Mouse (Mus musculus): ENCODE results near the gene Dusp10. TPM values are rescaled to one million over a fixed set of nuclear protein-coding genes. Genes with fewer than 3 reads are reported as not detected.

Gene Dusp10
- polyA plus RNA-seq (2015; fragmentation: Nextera tagmentation; extraction: Ambion mirVana): 4.9 and 5.2 TPM in 2 replicates

DNA sequence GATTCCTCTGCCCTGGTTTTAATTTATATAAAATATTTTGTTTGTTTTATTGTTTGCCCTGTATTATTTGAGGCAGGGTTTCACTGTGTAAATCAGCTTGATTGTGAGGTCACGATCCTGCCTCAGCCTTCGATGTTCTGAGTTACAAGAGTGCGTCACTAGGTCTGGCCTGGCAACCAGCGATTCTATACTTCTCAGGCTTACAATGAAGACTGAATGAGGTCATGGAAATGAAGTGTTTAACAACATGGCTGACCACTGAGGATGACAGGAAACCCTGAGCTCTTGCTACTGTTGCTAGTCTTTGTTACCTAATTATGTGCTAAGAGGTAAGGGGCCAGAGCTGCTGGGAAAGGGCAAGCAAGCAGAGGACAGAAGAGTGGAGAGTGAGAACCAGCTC is at the start of gene Dusp10:
TSS of gene Dusp10 (plus strand) at position 197 of the 400 bp plus-strand sequence.
- WGBS: 85% methylated on average over 4 of the region's 4 CpGs
- no peaks in the 10 kb centered on the region for H3K27me3 ChIP-seq (replicated peaks)
- H3K9ac ChIP-seq: no peak within 1 kb of the TSS
- no peak within 1 kb of the TSS for H3K4me3 ChIP-seq
- H3K36me3 ChIP-seq (replicated peaks): no peaks in the 10 kb centered on the region
- H3K9me3 ChIP-seq: no peaks in the 10 kb centered on the region
- no peak within 1 kb of the TSS for H3K4me2 ChIP-seq
- no peaks in the 10 kb centered on the region for H3K4me1 ChIP-seq
- H3K27ac ChIP-seq: no peak within 1 kb of the TSS
- ATAC-seq (replicated peaks): no peak

GRCm38 (mm10) chr1:183965341-183965740 is 47.8 kb upstream of the Dusp10 start:
- H3K36me3 ChIP-seq (replicated peaks): no peaks in the 10 kb centered on the region
- no peak overlapping the region for H3K4me3 ChIP-seq
- no peak for ATAC-seq (replicated peaks)
- H3K9ac ChIP-seq: no peak overlapping the region
- no peaks in the 10 kb centered on the region for H3K9me3 ChIP-seq
- no peak overlapping the region for H3K27ac ChIP-seq
- H3K4me1 ChIP-seq: 0 out of 2 replicates have a peak, but pooled peaks cover 4% of the 10 kb centered on the region
- H3K27me3 ChIP-seq (replicated peaks): no peaks in the 10 kb centered on the region
- WGBS: 78% methylated on average over 4 of the region's 4 CpGs
- no peak overlapping the region for H3K4me2 ChIP-seq

- Histone ChIP-seq H3K4me3 (no peak overlapping the region), H3K9ac (no peak overlapping the region), H3K27ac (no peak overlapping the region), H3K27me3 (replicated peaks) (no peaks in the 10 kb centered on the region), H3K4me1 (0 out of 2 replicates have a peak, but pooled peaks cover 4% of the 10 kb centered on the region), H3K36me3 (replicated peaks) (no peaks in the 10 kb centered on the region), H3K4me2 (no peak overlapping the region), H3K9me3 (no peaks in the 10 kb centered on the region)
- 67% methylated on average over 1 of the region's 1 CpGs for WGBS
- ATAC-seq (replicated peaks): peak; percentile 82
Measured at GRCm38 (mm10) chr1:183969265-183969664, 43.8 kb upstream of the Dusp10 start.

- Histone ChIP-seq H3K9ac (no peak overlapping the region), H3K27ac (no peak overlapping the region), H3K36me3 (replicated peaks) (no peaks in the 10 kb centered on the region), H3K27me3 (replicated peaks) (no peaks in the 10 kb centered on the region), H3K4me2 (no peak overlapping the region), H3K4me3 (no peak overlapping the region), H3K9me3 (no peaks in the 10 kb centered on the region), H3K4me1 (no peaks in the 10 kb centered on the region)
- ATAC-seq (replicated peaks): no peak
- 93% methylated on average over 9 of the region's 9 CpGs for WGBS
Measured at GRCm38 (mm10) chr1:183979814-183980243, 33.3 kb upstream of the Dusp10 start.

GRCm38 (mm10) chr1:183982108-183982507 is 31.0 kb upstream of the Dusp10 start:
- Histone ChIP-seq H3K36me3 (replicated peaks) (no peaks in the 10 kb centered on the region), H3K9me3 (no peaks in the 10 kb centered on the region), H3K4me1 (no peaks in the 10 kb centered on the region), H3K27ac (no peak overlapping the region), H3K9ac (no peak overlapping the region), H3K4me2 (0 out of 2 replicates have a peak overlapping the region, but pooled peaks have one; percentile 16), H3K4me3 (no peak overlapping the region), H3K27me3 (replicated peaks) (no peaks in the 10 kb centered on the region)
- WGBS: 66% methylated on average over 13 of the region's 13 CpGs
- ATAC-seq (replicated peaks): no peak

DNA sequence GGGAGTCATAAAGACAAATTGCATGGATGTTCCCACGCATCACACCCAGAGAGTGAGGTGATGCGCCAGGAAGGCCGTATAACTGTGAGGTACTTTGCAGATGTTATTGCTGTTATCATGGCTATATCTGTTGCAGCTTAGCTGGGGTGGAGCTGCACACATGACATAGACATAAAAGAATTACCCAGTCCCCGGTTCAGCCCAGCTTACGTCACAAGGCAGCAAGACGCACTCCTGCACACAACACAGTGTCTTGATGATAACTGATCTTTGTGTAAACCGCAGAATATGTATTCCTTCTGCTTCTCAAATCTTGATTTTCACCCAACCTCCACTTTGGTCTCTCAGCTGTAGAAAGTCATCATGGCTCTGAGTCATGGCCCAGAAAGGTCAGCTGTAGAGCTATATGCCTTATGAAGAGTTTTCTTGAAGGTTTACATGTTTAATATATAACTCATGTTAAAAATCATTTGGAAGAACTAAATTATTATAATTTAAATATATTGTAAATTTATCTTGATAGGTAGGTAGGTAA is 25.3 kb upstream of the Dusp10 start:
- Histone ChIP-seq H3K27me3 (replicated peaks) (no peaks in the 10 kb centered on the region), H3K9ac (no peak overlapping the region), H3K4me2 (no peak overlapping the region), H3K27ac (no peak overlapping the region), H3K9me3 (no peaks in the 10 kb centered on the region), H3K4me1 (no peaks in the 10 kb centered on the region), H3K36me3 (replicated peaks) (no peaks in the 10 kb centered on the region), H3K4me3 (no peak overlapping the region)
- WGBS: 93% methylated on average over 7 of the region's 7 CpGs
- no peak for ATAC-seq (replicated peaks)

DNA sequence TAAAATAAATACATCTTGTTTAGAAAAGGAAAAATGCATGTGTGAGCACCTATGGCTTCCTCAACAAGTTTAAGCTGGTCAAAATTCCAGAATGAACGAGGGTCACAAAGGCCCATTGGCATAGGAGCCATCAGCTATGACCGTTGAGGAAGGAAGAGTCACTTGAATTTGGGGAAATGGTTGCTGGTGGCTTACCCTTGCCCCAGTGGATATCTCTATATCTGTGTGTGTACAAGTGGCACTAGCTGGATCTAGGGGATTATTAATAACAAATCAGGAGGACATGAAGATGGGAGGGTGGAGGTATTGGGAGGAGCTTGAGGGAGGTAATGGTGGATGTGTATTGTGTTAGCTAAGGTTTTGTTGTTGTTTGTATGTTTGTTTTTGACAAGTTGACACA is 21.2 kb upstream of the Dusp10 start:
- no peak overlapping the region for H3K27ac ChIP-seq
- ATAC-seq (replicated peaks): no peak
- H3K4me1 ChIP-seq: no peaks in the 10 kb centered on the region
- WGBS: 79% methylated on average over 2 of the region's 2 CpGs
- H3K9me3 ChIP-seq: no peaks in the 10 kb centered on the region
- no peaks in the 10 kb centered on the region for H3K36me3 ChIP-seq (replicated peaks)
- no peak overlapping the region for H3K4me2 ChIP-seq
- H3K4me3 ChIP-seq: no peak overlapping the region
- H3K9ac ChIP-seq: no peak overlapping the region
- no peaks in the 10 kb centered on the region for H3K27me3 ChIP-seq (replicated peaks)

- H3K4me2 ChIP-seq: no peak overlapping the region
- H3K36me3 ChIP-seq (replicated peaks): no peaks in the 10 kb centered on the region
- no peak overlapping the region for H3K27ac ChIP-seq
- H3K4me3 ChIP-seq: no peak overlapping the region
- H3K27me3 ChIP-seq (replicated peaks): no peaks in the 10 kb centered on the region
- WGBS: 78% methylated on average over 2 of the region's 2 CpGs
- ATAC-seq (replicated peaks): no peak
- H3K9me3 ChIP-seq: no peaks in the 10 kb centered on the region
- H3K4me1 ChIP-seq: no peaks in the 10 kb centered on the region
- H3K9ac ChIP-seq: no peak overlapping the region
Measured at GRCm38 (mm10) chr1:183997207-183997606, 15.9 kb upstream of the Dusp10 start.

- Histone ChIP-seq H3K4me3 (no peak overlapping the region), H3K27ac (no peak overlapping the region), H3K27me3 (replicated peaks) (no peaks in the 10 kb centered on the region), H3K9me3 (no peaks in the 10 kb centered on the region), H3K36me3 (replicated peaks) (no peaks in the 10 kb centered on the region), H3K4me2 (no peak overlapping the region), H3K4me1 (no peaks in the 10 kb centered on the region), H3K9ac (no peak overlapping the region)
- WGBS: 68% methylated on average over 2 of the region's 2 CpGs
- no peak for ATAC-seq (replicated peaks)
Measured at GRCm38 (mm10) chr1:184002470-184002869, 10.6 kb upstream of the Dusp10 start.

DNA sequence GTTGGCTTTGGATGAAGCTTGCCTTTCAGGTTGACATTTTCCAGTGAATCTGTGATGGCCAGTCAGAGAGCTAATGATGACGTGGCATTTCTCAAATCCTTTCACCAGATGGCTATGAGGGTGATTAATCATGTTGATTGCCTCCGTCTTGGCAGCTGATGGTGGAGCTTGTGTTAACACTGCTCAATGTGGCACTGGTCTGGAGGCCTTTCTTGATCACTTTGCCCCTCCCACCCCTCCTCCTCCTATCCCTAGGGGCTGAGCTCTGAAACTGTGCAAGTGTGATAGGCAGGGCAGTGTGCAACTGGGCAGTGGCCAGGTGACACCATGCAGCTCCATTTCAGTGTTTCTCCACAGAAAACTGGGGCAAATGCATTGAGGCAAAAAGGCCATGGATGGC is 8.8 kb upstream of the Dusp10 start:
- H3K9ac ChIP-seq: no peak overlapping the region
- no peaks in the 10 kb centered on the region for H3K9me3 ChIP-seq
- ATAC-seq (replicated peaks): no peak
- H3K36me3 ChIP-seq (replicated peaks): no peaks in the 10 kb centered on the region
- 62% methylated on average over 2 of the region's 2 CpGs for WGBS
- no peak overlapping the region for H3K4me3 ChIP-seq
- no peak overlapping the region for H3K4me2 ChIP-seq
- H3K4me1 ChIP-seq: no peaks in the 10 kb centered on the region
- H3K27me3 ChIP-seq (replicated peaks): no peaks in the 10 kb centered on the region
- no peak overlapping the region for H3K27ac ChIP-seq

DNA sequence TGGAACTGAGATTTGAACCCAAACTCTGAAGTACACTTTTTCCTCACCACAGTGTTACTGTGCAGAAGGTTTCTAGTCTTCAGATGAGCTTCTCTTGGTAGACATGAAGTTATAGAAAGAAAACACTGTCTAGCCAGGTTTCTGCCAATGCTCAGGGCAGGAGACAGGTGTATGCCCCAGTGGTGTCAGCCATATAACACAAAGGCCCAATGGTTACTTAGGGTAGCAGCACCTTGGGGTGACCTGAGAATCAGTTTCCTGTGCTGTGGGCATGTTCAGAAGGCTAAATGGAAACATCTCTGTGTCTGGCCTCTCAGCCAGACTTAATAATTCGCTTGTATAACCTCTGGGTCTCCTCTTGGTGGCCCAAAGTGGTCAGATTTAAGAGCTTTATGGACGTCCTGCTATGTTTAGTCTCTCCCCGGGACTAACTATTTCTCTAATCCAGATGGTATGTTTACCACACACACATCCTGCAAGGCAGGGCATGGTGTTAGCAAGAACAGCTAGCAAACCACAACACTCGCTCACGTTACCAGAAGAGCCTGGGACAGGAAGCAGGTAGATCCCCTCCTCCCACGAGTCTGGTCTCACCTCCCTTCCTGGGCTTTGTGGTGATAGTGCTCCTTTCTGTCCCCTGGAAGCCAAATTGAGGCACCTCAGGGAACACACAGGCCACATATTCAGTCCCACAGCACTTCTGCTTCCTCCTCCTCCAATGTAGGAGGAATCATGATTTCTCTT is 7.6 kb upstream of the Dusp10 start:
- WGBS: 80% methylated on average over 6 of the region's 6 CpGs
- no peaks in the 10 kb centered on the region for H3K4me1 ChIP-seq
- ATAC-seq (replicated peaks): no peak

DNA sequence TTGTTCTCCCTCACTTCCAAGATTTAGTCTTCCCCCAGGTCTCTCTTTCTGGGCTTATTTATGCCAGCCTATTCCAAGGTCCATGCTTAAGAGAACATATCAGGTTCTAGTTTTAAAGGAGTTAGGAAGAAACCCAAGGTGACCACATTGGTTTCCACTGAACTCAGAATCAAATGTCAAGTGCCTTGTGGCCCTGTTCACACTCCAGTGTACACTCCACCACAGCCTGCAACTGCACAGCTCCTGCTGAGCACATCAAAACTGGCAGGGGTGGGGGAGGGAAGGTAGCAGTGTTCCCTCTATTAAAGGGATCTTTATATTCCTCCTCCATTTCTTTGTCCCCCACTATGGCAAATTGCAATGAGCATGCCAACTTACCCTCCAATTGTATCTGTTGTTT is 7.0 kb upstream of the Dusp10 start:
- no peak overlapping the region for H3K27ac ChIP-seq

More for the DNA sequence above, 7.6 kb upstream of the Dusp10 start:
- H3K4me2 ChIP-seq: no peak overlapping the region
- H3K27me3 ChIP-seq (replicated peaks): no peaks in the 10 kb centered on the region
- H3K27ac ChIP-seq: no peak overlapping the region
- H3K36me3 ChIP-seq (replicated peaks): no peaks in the 10 kb centered on the region
- no peak overlapping the region for H3K4me3 ChIP-seq
- no peaks in the 10 kb centered on the region for H3K9me3 ChIP-seq
- no peak overlapping the region for H3K9ac ChIP-seq

GRCm38 (mm10) chr1:184011311-184011710 is 1.8 kb upstream of the Dusp10 start:
- Histone ChIP-seq H3K4me3 (no peak overlapping the region), H3K27me3 (replicated peaks) (no peaks in the 10 kb centered on the region), H3K4me2 (no peak overlapping the region), H3K27ac (no peak overlapping the region), H3K9me3 (no peaks in the 10 kb centered on the region), H3K4me1 (no peaks in the 10 kb centered on the region), H3K9ac (no peak overlapping the region), H3K36me3 (replicated peaks) (no peaks in the 10 kb centered on the region)
- no peak for ATAC-seq (replicated peaks)
- 95% methylated on average over 6 of the region's 6 CpGs for WGBS

More for the DNA sequence above, 7.0 kb upstream of the Dusp10 start:
- Histone ChIP-seq H3K4me3 (no peak overlapping the region), H3K36me3 (replicated peaks) (no peaks in the 10 kb centered on the region), H3K4me1 (no peaks in the 10 kb centered on the region), H3K9me3 (no peaks in the 10 kb centered on the region), H3K27me3 (replicated peaks) (no peaks in the 10 kb centered on the region), H3K4me2 (no peak overlapping the region), H3K9ac (no peak overlapping the region)
- ATAC-seq (replicated peaks): no peak
